Mouse (Mus musculus) kidney, embryonic 14.5 days (tissue): Measurements from ENCODE around the gene Cdh12. TPM values are rescaled to one million over a fixed set of nuclear protein-coding genes. Genes with fewer than 3 reads are reported as not detected.
"Not testable (repeated sequence)": the region's sequence is repeated elsewhere in the genome, so short reads cannot be mapped to it uniquely, and the experiment has no call there.

ENCODE experiments used
- ATAC-seq: fragments of 200-750 bp; cut with Nextera tagmentation; 2 replicates; pipeline ENCODE4 v1.8.0; 2017; ENCODE audit warnings: moderate number of reproducible peaks, mild to moderate bottlenecking, moderate TSS enrichment, moderate library complexity; ENCODE audit not compliant: low FRiP score, low TSS enrichment
- H3K27ac ChIP-seq: fragments of 300-500 bp; sonication (generic); 2 replicates; pipeline ENCODE4 v1.5.1; 2014; ENCODE audit warnings: low read depth, mild to moderate bottlenecking, low read length, moderate library complexity, mixed read lengths
- H3K27me3 ChIP-seq: fragments of 300-500 bp; sonication (generic); 2 replicates; pipeline ENCODE4 v1.6.1; 2014; ENCODE audit warnings: mild to moderate bottlenecking, low read length; ENCODE audit not compliant: control insufficient read depth, insufficient read depth
- H3K36me3 ChIP-seq: fragments of 300-500 bp; sonication (generic); 2 replicates; pipeline ENCODE4 v1.6.1; 2014; ENCODE audit warnings: low read length, mixed read lengths; ENCODE audit not compliant: control insufficient read depth, insufficient read depth
- H3K4me1 ChIP-seq: fragments of 300-500 bp; sonication (generic); 2 replicates; pipeline ENCODE4 v1.6.1; 2014; ENCODE audit warnings: low read length, mixed read lengths; ENCODE audit not compliant: control insufficient read depth, insufficient read depth
- H3K4me2 ChIP-seq: fragments of 300-500 bp; sonication (generic); replicated peaks from 2 replicates; pipeline ENCODE4 v1.6.1; 2014; ENCODE audit warnings: low read depth, mild to moderate bottlenecking, low read length
- H3K4me3 ChIP-seq: fragments of 300-500 bp; sonication (generic); 2 replicates; pipeline ENCODE4 v1.5.1; 2014; ENCODE audit warnings: mild to moderate bottlenecking, low read length
- H3K9ac ChIP-seq: fragments of 300-500 bp; sonication (generic); 2 replicates; pipeline ENCODE4 v1.6.1; 2014; ENCODE audit warnings: low read depth, mild to moderate bottlenecking, low read length, moderate library complexity
- H3K9me3 ChIP-seq: fragments of 300-500 bp; sonication (generic); 2 replicates; pipeline ENCODE4 v1.6.1; 2016; ENCODE audit warnings: low read length; ENCODE audit not compliant: control insufficient read depth
- WGBS: fragments of 180-500 bp; shearing (Covaris S2); extraction: QIAGEN DNeasy Blood & Tissue Kit; methylation state at CpG from one replicate; pipeline ENCODE4 v1.1.7; 2014; 5-methylcytosine and 5-hydroxymethylcytosine counted together
- polyA plus RNA-seq: library from polyadenylated mRNA; unstranded; fragments of >200 nt; fragmentation: Nextera tagmentation; extraction: Ambion mirVana; gene quantifications from 2 replicates; pipeline ENCODE4 v1.2.1, GENCODE M21; 2014

Gene Cdh12
- polyA plus RNA-seq, 1 experiment from 2014 or later, result not detected

DNA sequence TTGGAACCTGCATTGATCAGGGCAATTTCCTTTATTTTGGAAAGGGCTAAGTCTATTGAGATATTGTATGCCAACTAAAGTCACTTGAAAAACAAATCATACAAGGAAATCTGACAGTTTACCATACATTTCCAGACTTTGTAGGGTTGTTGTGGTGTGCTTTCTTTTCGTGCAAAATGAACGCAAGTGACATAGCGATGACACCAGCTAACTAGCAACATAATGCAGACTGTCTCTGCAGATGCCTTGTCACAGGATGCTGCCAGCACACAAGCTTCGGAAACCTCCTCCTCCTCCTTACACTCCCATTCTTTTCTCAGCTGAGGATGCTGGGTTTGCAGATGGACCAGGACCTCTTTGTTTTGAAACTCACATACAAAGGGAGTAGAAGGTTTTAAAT is 731.1 kb downstream of the Cdh12 start:
- no peak overlapping the region for H3K27ac ChIP-seq
- no peaks in the 10 kb centered on the region for H3K27me3 ChIP-seq
- no peak overlapping the region for H3K9ac ChIP-seq
- no peak overlapping the region for H3K4me3 ChIP-seq
- H3K36me3 ChIP-seq, result no peaks in the 10 kb centered on the region
- WGBS, result 66% methylated on average over 4 of the region's 4 CpGs
- H3K4me2 ChIP-seq, result no peak overlapping the region
- H3K4me1 ChIP-seq, result no peaks in the 10 kb centered on the region
- ATAC-seq, result no peak
- no peaks in the 10 kb centered on the region for H3K9me3 ChIP-seq

DNA sequence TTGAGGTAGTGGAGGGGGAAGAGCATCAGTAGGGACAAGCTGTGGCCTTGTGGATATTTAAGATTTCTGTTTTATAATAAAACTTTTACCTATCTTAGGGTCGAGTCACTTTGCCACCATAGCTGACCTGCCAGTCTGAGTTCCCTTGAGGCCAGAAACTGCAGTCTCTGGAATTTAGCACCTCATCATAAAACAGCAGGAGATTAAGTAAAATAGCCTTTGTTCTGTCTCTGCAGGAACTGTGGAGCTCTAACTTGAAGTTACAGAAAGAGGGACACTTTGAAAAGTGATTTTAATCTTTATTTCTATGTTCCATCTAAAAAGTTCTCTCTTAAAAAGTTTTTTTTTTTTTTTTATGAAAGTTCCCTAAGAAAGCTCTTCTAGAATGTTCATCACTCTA is 736.7 kb downstream of the Cdh12 start:
- H3K27me3 ChIP-seq, result no peaks in the 10 kb centered on the region
- H3K4me1 ChIP-seq, result no peaks in the 10 kb centered on the region
- no peak for ATAC-seq
- H3K9ac ChIP-seq, result no peak overlapping the region
- H3K4me3 ChIP-seq, result no peak overlapping the region
- H3K27ac ChIP-seq, result no peak overlapping the region
- no peak overlapping the region for H3K4me2 ChIP-seq
- no peaks in the 10 kb centered on the region for H3K9me3 ChIP-seq
- 44% methylated on average over 1 of the region's 1 CpGs for WGBS
- H3K36me3 ChIP-seq, result no peaks in the 10 kb centered on the region

DNA sequence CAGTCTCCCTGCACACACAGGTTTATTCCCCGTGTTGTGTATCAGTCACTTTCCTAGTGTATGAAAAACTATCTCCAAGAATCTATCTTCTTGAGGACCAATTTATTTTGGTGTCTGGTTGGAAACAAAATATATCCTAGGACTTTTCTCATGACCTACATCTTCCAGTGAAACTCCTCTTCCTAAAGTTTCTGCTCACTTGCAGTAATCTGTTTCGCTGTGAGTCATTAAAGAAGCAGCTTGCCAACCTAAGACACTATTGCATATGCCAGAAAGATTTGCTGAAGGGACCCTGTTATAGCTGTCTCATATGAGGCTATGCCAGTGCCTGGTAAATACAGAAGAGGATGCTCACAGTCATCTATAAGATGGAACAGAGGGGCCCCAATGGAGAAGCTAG is 761.0 kb downstream of the Cdh12 start:
- 87% methylated on average over 2 of the region's 2 CpGs for WGBS
- not testable (repeated sequence) for H3K4me3 ChIP-seq, H3K27me3 ChIP-seq, H3K27ac ChIP-seq, ATAC-seq, H3K36me3 ChIP-seq, H3K9me3 ChIP-seq, H3K9ac ChIP-seq, H3K4me2 ChIP-seq, H3K4me1 ChIP-seq

DNA sequence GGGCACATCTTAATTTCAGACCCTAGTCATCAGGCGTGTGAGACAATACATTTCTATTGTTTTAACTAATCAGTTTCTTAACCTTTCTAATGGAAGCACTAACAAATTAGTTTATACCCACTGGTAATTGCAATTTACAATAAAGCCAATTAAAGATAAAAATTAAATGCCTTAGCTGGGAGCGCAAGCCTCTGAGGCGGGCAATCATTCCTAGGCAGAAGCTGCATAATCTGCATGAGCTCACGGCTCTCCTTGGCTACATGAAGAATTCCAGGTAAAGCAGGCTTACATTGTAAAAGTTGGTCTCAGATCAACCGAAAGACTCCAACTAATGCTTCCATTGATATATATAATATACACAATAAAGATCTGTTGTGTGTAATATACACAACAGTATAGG is 773.9 kb downstream of the Cdh12 start:
- no peak overlapping the region for H3K9ac ChIP-seq
- ATAC-seq, result no peak
- H3K4me1 ChIP-seq, result no peaks in the 10 kb centered on the region
- no peak overlapping the region for H3K27ac ChIP-seq
- WGBS, result 92% methylated on average over 5 of the region's 5 CpGs
- no peaks in the 10 kb centered on the region for H3K27me3 ChIP-seq
- no peaks in the 10 kb centered on the region for H3K36me3 ChIP-seq
- H3K4me2 ChIP-seq, result no peak overlapping the region
- H3K9me3 ChIP-seq, result no peaks in the 10 kb centered on the region
- no peak overlapping the region for H3K4me3 ChIP-seq

DNA sequence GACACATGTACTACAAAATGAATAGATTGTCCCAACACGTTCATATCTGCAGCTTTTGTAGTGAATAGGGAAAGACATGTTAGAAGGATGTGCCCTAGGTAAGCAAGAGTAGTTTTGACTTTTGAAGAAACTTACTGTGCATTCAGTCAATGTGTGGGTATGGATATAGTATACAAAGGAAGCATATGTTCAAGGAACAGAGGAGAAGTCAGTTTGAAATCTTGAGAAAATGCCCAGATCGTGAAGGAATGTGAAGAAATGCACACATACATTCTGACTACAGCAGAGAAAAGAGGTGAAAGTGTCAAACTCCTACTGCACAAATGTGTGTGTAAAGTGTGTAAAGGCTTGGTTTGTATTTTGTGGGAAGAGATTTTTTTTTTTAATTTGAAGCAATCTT is 812.3 kb downstream of the Cdh12 start:
- Histone ChIP-seq H3K36me3 (no peaks in the 10 kb centered on the region), H3K4me2 (no peak overlapping the region), H3K9me3 (no peaks in the 10 kb centered on the region), H3K27me3 (no peaks in the 10 kb centered on the region), H3K9ac (no peak overlapping the region), H3K27ac (no peak overlapping the region), H3K4me1 (no peaks in the 10 kb centered on the region), H3K4me3 (no peak overlapping the region)
- no peak for ATAC-seq
- WGBS, result 83% methylated on average over 2 of the region's 2 CpGs

DNA sequence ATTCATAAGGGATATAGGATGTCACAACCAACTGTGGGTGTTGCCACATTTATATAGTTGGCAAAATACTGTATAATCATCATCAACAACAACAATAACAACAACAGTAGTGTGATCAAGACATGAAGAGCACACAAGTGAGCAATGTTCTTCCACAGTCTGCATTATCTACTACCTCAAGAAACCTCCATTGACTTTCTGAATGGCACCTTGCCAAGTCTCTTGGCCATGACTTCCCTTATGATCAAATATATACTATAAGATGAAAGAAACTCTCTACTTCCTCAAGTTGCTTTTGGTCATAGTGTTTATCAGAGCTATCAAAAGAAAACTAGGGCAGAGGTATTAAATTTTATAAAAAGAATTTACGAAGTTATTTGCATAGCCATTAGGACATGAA is 820.8 kb downstream of the Cdh12 start:
- Histone ChIP-seq H3K9ac (no peak overlapping the region), H3K27ac (no peak overlapping the region), H3K27me3 (no peaks in the 10 kb centered on the region), H3K4me2 (no peak overlapping the region), H3K9me3 (no peaks in the 10 kb centered on the region), H3K4me3 (no peak overlapping the region), H3K4me1 (no peaks in the 10 kb centered on the region), H3K36me3 (no peaks in the 10 kb centered on the region)
- no peak for ATAC-seq
- 95% methylated on average over 1 of the region's 1 CpGs for WGBS

DNA sequence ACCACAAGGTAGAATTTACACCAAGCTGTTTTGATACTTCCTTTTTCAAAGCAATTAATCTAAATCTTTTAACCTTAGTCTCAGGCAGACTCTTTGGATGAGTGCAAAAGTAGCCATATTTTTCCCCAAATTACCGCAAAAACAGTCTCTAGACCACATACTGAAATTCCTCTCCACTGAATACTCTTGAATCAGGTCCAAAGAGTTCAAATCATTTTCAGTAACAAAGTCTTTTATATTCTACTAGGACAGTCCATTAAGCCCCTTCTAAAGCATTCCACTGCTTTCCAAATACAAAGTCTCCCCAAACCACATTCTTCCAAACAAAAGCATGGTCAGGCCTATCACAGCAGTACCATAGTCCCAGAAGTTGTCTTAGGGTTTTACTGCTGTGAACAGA is 848.0 kb downstream of the Cdh12 start:
- Histone ChIP-seq H3K9me3 (no peaks in the 10 kb centered on the region), H3K9ac (no peak overlapping the region), H3K27me3 (no peaks in the 10 kb centered on the region), H3K27ac (no peak overlapping the region), H3K4me1 (no peaks in the 10 kb centered on the region), H3K36me3 (no peaks in the 10 kb centered on the region), H3K4me2 (no peak overlapping the region), H3K4me3 (no peak overlapping the region)
- no peak for ATAC-seq
- WGBS, result 73% methylated on average over 1 of the region's 1 CpGs

DNA sequence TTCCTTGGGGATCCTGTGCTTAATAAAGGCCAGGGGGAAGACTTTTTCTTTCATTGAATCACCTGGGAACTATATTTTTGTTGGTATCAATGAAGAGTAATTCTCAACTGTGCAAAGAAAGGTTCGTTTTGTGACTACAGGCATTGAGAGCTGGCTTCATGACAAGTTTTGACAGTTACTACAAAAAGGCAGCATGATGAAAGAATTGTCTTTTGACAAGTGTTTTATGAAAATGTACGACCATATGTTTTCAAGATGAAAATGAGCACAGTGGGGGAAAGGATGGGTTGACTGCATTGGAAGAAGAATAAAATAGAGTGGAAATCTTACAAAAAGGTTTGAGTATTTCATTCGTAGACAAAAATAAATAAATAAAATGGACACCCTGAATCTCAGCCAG is 866.4 kb downstream of the Cdh12 start:
- Histone ChIP-seq H3K4me3 (no peak overlapping the region), H3K27ac (no peak overlapping the region), H3K4me1 (no peaks in the 10 kb centered on the region), H3K27me3 (no peaks in the 10 kb centered on the region), H3K9me3 (no peaks in the 10 kb centered on the region), H3K36me3 (no peaks in the 10 kb centered on the region), H3K4me2 (no peak overlapping the region), H3K9ac (no peak overlapping the region)
- 88% methylated on average over 3 of the region's 3 CpGs for WGBS
- ATAC-seq, result no peak

DNA sequence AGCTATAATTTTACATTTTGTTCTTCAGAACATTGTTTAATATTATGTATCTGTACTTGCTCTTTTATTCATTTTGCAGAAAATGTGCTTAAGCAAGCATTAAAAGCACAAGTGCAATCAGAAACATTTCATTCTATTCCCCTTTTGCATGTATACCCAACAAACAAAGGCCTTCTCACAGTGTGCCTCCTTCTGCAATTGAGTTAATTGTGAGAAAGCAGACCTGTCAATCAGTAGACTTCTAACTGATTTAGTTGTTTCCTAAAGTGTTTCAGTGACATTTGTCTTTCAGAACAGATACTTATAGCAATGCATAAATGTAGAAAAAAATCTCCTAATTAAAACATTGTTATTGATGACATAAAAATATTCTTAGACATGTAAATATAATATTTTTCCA is 894.8 kb downstream of the Cdh12 start:
- no peak overlapping the region for H3K9ac ChIP-seq
- H3K36me3 ChIP-seq, result no peaks in the 10 kb centered on the region
- H3K4me1 ChIP-seq, result no peaks in the 10 kb centered on the region
- no peak for ATAC-seq
- H3K27ac ChIP-seq, result no peak overlapping the region
- no peak overlapping the region for H3K4me2 ChIP-seq
- no peak overlapping the region for H3K4me3 ChIP-seq
- no peaks in the 10 kb centered on the region for H3K9me3 ChIP-seq
- H3K27me3 ChIP-seq, result no peaks in the 10 kb centered on the region

DNA sequence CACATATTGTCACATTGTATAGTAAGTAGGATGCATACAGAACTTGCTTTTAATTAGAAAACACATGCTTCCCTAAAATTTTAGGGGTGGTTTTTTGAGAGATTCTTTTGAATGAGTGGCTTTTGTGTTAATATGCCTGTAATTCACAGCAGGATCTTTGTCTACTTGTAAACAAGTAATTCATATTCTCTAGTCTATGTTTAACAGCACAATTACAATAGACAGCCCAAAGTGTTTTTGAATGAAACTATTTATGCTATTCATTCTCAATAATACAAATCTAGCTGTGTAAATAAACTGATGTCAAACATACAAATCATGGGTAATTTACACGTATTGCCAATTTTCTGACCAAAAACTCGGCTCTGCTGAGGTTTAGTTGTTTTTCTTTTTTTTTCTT is 895.3 kb downstream of the Cdh12 start:
- ATAC-seq, result no peak
- no peak overlapping the region for H3K4me3 ChIP-seq
- no peaks in the 10 kb centered on the region for H3K36me3 ChIP-seq
- no peaks in the 10 kb centered on the region for H3K27me3 ChIP-seq
- no peaks in the 10 kb centered on the region for H3K9me3 ChIP-seq
- H3K9ac ChIP-seq, result no peak overlapping the region
- no peaks in the 10 kb centered on the region for H3K4me1 ChIP-seq
- no peak overlapping the region for H3K4me2 ChIP-seq
- no peak overlapping the region for H3K27ac ChIP-seq
- 73% methylated on average over 2 of the region's 2 CpGs for WGBS
